Mouse (Mus musculus) heart, embryonic 11.5 days (tissue): ENCODE measurements around the gene H1f0. TPM values are rescaled to one million over a fixed set of nuclear protein-coding genes. Genes with fewer than 3 reads are reported as not detected.
A peak's percentile ranks its signal among the peaks of the same experiment; 100 is the strongest.

Experiments
- ATAC-seq: fragments of 200-750 bp; cut with Nextera tagmentation; replicated peaks from 2 replicates; pipeline ENCODE4 v1.8.0; 2017; ENCODE audit warnings: moderate library complexity; ENCODE audit not compliant: insufficient number of reproducible peaks, low FRiP score, low TSS enrichment
- H3K27ac ChIP-seq: fragments of 300-500 bp; sonication (generic); 2 replicates; pipeline ENCODE4 v1.5.1; 2014; ENCODE audit warnings: mild to moderate bottlenecking, low read depth, low read length
- H3K27me3 ChIP-seq: fragments of 300-500 bp; sonication (generic); 2 replicates; pipeline ENCODE4 v1.6.1; 2014; ENCODE audit warnings: mild to moderate bottlenecking, low read length, mixed read lengths; ENCODE audit not compliant: control insufficient read depth, insufficient read depth
- H3K36me3 ChIP-seq: fragments of 300-500 bp; sonication (generic); 2 replicates; pipeline ENCODE4 v1.6.1; 2014; ENCODE audit warnings: mild to moderate bottlenecking, low read length, moderate library complexity, mixed read lengths; ENCODE audit not compliant: control insufficient read depth, insufficient read depth
- H3K4me1 ChIP-seq: fragments of 300-500 bp; sonication (generic); 2 replicates; pipeline ENCODE4 v1.6.1; 2014; ENCODE audit warnings: low read length; ENCODE audit not compliant: control insufficient read depth, insufficient read depth
- H3K4me2 ChIP-seq: fragments of 300-500 bp; sonication (generic); 2 replicates; pipeline ENCODE4 v1.6.1; 2014; ENCODE audit warnings: mild to moderate bottlenecking, moderate library complexity
- H3K4me3 ChIP-seq: fragments of 300-500 bp; sonication (generic); 2 replicates; pipeline ENCODE4 v1.5.1; 2014; ENCODE audit warnings: low read depth, low read length
- H3K9ac ChIP-seq: fragments of 300-500 bp; sonication (generic); 2 replicates; pipeline ENCODE4 v1.6.1; 2014; ENCODE audit warnings: mild to moderate bottlenecking, low read depth, low read length, moderate library complexity
- H3K9me3 ChIP-seq: fragments of 300-500 bp; sonication (generic); replicated peaks from 2 replicates; pipeline ENCODE4 v1.6.1; 2016; ENCODE audit warnings: low read length; ENCODE audit not compliant: control insufficient read depth
- WGBS: fragments of 180-500 bp; shearing (Covaris S2); extraction: QIAGEN DNeasy Blood & Tissue Kit; methylation state at CpG from one replicate; pipeline ENCODE4 v1.1.7; 2014; ENCODE audit not compliant: insufficient replicate concordance; 5-methylcytosine and 5-hydroxymethylcytosine counted together
- polyA plus RNA-seq: library from polyadenylated mRNA; unstranded; fragments of >200 nt; fragmentation: Nextera tagmentation; extraction: Ambion mirVana; gene quantifications from 2 replicates; pipeline ENCODE4 v1.2.1, GENCODE M21; 2014

H1f0 gene
- polyA plus RNA-seq, 1 experiment from 2014 or later: 74.6 TPM

DNA sequence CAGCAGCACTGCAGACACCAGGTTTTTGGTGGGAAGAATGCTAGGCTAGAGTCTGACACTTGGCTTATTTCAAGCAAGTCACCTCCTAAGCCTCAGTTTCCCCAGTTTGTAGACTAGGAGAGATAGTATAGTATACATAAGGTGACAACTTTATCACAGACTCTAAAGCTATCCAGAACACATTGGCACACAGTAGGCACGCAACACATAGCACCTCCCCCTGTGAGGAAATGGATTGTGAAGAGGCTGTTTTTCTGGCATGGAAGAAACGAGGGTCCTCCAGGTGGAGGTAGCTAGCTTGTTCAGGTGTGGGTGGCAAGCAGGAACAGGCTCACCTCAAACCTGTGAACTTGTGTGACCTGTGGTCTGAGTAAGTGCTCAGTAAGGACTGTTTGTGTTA is 22.7 kb downstream of the H1f0 start:
- Histone ChIP-seq H3K27ac (no peak overlapping the region), H3K4me2 (no peak overlapping the region), H3K36me3 (peaks cover 22% of the 10 kb centered on the region), H3K9ac (no peak overlapping the region), H3K4me3 (no peak overlapping the region), H3K27me3 (no peaks in the 10 kb centered on the region), H3K4me1 (no peaks in the 10 kb centered on the region), H3K9me3 (no peaks in the 10 kb centered on the region)
- ATAC-seq: no peak
- WGBS: 76% methylated on average over 2 of the region's 2 CpGs

DNA sequence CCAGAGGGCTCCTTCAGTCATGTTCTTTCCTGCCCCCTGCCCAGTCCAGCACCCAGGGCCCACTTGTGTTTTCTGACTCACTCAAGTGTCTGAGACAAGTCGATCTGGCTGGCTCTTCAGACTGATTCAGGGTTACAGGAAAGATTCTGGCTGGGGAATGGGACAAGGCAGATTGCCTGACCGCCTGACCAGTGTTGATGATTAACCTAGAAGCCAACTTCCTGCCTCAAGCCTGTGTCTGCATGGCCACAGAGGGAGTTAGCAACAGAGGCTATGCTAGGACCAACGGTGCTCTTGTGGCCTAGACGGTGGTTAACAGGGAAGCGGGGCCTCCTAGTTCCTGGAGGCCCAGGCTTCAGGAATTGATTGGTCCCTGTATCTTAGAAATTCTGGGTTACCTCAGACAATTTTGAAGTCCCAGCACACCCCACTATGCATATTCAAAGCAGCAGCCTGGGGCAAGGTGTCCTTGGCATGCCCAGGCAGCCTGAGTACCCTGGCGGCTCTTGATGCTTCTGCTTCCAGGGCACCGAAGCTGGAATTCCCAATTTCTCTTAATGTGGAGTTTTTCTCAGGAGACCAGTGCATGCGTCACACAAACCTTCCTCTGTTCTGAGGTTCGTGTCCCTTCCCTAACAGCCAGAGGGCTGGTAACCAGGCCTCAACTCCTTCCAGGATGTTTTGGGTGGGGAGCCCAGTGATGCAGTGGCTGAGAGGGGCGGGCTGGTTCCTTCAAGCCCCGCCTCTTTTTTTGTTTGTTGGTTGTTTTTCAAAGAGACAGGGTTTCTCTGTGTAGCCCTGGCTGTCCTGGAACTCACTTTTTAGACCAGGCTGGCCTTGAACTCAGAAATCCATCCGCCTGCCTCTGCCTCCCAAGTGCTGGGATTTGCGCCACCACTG is 23.5 kb downstream of the H1f0 start:
- Histone ChIP-seq H3K27ac (no peak overlapping the region), H3K36me3 (peaks cover 29% of the 10 kb centered on the region), H3K9ac (no peak overlapping the region)

DNA sequence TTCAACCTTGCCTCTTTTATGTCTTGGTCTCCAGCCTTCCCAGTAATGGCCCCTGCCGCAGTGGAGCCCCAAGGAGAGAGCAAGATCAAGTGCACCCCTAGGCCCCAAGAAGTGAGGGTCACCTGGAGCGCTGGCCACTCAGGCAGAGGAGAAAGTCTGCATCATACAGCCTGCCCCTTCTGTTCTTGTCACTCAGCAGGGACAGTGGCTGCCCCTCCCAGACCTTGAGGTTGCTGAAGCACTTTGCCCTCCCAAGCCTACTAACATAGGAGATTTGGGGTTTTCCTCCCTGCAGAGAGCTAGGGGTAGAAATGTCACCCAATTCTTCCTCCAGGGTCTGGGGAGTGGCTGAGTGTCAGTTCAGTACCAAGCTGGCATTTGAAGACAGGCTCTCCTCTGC is 24.1 kb downstream of the H1f0 start:
- Histone ChIP-seq H3K4me1 (no peaks in the 10 kb centered on the region), H3K4me2 (no peak overlapping the region), H3K36me3 (peaks cover 32% of the 10 kb centered on the region), H3K9me3 (no peaks in the 10 kb centered on the region), H3K27me3 (no peaks in the 10 kb centered on the region), H3K27ac (no peak overlapping the region), H3K4me3 (no peak overlapping the region), H3K9ac (no peak overlapping the region)
- ATAC-seq: no peak
- WGBS: 79% methylated on average over 2 of the region's 2 CpGs

More for the DNA sequence above, 23.5 kb downstream of the H1f0 start:
- Histone ChIP-seq H3K9me3 (no peaks in the 10 kb centered on the region), H3K4me1 (no peaks in the 10 kb centered on the region), H3K4me3 (no peak overlapping the region), H3K27me3 (no peaks in the 10 kb centered on the region), H3K4me2 (no peak overlapping the region)
- no peak for ATAC-seq
- WGBS: 65% methylated on average over 13 of the region's 13 CpGs

DNA sequence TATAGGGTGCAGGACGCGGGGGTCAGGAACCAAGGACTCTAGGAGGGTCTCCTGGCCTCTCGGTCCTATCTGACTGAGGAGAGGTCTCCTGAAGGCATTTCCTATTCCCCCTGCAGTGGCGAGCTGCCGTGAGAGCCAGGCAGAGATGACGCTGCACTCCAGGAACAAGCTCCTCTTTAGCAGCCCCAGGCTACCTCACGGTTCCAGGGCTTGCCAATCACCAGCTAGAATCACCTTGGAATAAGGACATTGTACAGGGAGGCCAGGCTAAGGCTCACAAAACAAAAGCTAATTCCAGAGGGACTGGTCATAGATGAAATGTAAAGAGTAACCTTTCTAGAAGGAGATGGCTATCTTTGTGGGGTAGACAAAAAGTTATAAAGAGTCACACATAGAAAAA is 28.4 kb downstream of the H1f0 start:
- H3K4me2 ChIP-seq: no peak overlapping the region
- WGBS: 86% methylated on average over 7 of the region's 7 CpGs
- peaks cover 49% of the 10 kb centered on the region for H3K36me3 ChIP-seq
- no peaks in the 10 kb centered on the region for H3K27me3 ChIP-seq
- no peak overlapping the region for H3K9ac ChIP-seq
- no peak for ATAC-seq
- no peak overlapping the region for H3K27ac ChIP-seq
- H3K4me1 ChIP-seq: peaks cover 2% of the 10 kb centered on the region; the same call in 1 of the 2 replicates
- H3K9me3 ChIP-seq: no peaks in the 10 kb centered on the region
- H3K4me3 ChIP-seq: no peak overlapping the region

DNA sequence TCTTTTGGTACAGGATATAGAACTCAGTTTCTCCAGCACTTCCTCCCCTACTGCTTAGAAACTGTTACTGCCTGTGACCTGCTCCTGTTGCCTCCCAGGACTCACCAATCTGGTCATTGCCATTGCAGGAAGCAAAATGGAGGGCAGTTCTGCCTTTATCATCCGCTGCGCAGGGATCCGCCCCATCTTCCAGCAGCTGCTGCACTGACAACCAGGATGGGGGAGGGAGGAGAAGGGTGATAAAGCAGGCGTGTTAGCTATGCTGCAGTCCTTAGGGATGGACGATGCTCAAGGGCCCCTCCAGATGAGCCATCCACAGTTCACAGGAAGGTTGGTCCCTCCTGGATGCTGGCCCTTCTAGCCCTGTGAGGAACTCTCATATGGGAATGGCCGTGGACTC is 29.6 kb downstream of the H1f0 start:
- H3K36me3 ChIP-seq: peaks cover 49% of the 10 kb centered on the region
- H3K27ac ChIP-seq: no peak overlapping the region
- ATAC-seq: no peak

DNA sequence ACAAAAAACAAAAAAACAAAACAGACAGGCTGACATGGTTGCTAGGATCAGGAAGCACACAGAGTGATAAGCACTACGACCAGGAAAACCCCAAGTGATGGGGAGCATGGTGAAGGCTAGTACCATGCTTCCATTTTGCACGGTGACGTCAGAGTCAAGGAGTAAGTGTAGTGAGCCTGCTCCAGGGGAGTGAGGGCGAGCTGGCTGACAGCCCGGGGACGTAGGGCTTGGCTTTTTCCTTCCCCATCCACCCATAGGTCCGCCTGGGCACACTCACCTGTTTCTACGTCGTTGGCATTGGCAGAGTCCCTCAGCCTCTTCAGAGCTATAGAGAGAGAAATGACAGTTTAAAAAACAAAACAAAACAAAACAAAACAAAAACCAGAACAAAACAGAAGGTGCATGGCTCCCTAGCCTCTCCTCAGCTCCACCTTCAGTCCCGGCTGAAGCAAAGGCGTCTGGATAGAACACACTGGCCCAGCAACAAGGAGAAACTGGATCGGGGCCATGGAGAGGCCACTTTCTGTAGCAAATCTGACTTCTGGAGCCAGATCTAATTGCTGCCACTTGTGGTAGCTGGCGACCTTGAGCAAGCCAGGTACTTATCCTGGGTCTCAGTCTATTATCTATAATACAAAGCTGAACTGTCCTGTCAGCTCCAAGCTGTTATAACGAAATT is 32.8 kb downstream of the H1f0 start:
- peaks cover 9% of the 10 kb centered on the region; the same call in 1 of the 2 replicates for H3K4me1 ChIP-seq
- no peak for ATAC-seq
- H3K4me3 ChIP-seq: peak overlapping the region; percentile 81; the same call in 1 of the 2 replicates
- 73% methylated on average over 14 of the region's 14 CpGs for WGBS
- H3K4me2 ChIP-seq: peak overlapping the region; percentile 84; the same call in 1 of the 2 replicates
- H3K27me3 ChIP-seq: no peaks in the 10 kb centered on the region
- H3K9me3 ChIP-seq: no peaks in the 10 kb centered on the region
- H3K27ac ChIP-seq: no peak overlapping the region
- H3K36me3 ChIP-seq: peaks cover 26% of the 10 kb centered on the region
- 0 out of 2 replicates have a peak overlapping the region, but pooled peaks have one; percentile 3 for H3K9ac ChIP-seq

More for the DNA sequence above, 29.6 kb downstream of the H1f0 start:
- WGBS: 68% methylated on average over 6 of the region's 6 CpGs
- Histone ChIP-seq H3K9me3 (no peaks in the 10 kb centered on the region), H3K4me3 (no peak overlapping the region), H3K9ac (no peak overlapping the region), H3K4me1 (peaks cover 7% of the 10 kb centered on the region; the same call in 1 of the 2 replicates), H3K4me2 (no peak overlapping the region), H3K27me3 (no peaks in the 10 kb centered on the region)

DNA sequence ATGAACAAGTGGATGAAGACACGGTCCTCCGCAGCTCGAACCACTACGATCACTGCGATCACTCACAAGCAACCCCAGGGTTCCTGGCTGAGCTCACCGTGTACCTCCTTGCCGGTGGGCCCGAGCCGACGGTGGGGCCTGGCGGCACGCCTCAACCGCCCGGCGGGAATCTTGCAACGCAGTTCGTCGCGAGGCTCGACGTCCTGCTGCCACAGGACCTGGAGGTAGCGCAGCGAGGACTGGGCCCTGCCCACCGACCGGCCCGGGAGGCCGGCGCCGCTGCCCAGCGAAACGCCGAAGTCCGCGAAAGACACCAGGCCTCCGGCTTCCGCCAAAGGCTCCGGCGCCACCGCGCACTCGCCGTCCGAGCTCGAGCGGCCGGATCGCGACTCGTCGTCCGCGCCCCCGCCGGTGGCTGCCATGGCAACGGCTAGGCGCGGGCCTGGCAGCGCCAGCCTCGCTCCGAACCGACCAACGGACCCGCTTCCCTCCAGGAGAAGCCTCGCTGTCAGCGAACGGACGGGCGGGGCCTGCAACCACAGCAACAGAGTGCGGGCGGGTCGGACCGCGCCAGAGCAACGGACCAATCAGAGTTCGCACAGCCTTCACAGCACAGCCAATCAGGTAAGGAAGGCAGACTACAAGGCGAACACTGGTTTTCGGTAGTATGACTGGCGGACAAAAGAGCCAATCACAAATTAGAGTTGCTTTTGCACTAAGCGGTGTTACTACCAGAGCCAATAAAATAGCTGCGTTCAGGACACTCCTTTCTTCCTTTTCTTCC is 34.3 kb downstream of the H1f0 start, which contains the start of gene Ankrd54:
Ankrd54 (minus strand) TSS at position 518 of the 784 bp plus-strand sequence.
- H3K9me3 ChIP-seq: no peaks in the 10 kb centered on the region
- peak within 1 kb of the TSS; percentile 84 for H3K4me2 ChIP-seq
- H3K4me3 ChIP-seq: peak within 1 kb of the TSS; percentile 81
- peak within 1 kb of the TSS; percentile 69 for H3K27ac ChIP-seq
- H3K36me3 ChIP-seq: peaks cover 15% of the 10 kb centered on the region
- H3K27me3 ChIP-seq: no peaks in the 10 kb centered on the region
- H3K4me1 ChIP-seq: peaks cover 9% of the 10 kb centered on the region; the same call in 1 of the 2 replicates
- ATAC-seq: peak; percentile 99
- WGBS: under 1% methylated on average over 80 of the region's 80 CpGs
- H3K9ac ChIP-seq: peak within 1 kb of the TSS; percentile 82

DNA sequence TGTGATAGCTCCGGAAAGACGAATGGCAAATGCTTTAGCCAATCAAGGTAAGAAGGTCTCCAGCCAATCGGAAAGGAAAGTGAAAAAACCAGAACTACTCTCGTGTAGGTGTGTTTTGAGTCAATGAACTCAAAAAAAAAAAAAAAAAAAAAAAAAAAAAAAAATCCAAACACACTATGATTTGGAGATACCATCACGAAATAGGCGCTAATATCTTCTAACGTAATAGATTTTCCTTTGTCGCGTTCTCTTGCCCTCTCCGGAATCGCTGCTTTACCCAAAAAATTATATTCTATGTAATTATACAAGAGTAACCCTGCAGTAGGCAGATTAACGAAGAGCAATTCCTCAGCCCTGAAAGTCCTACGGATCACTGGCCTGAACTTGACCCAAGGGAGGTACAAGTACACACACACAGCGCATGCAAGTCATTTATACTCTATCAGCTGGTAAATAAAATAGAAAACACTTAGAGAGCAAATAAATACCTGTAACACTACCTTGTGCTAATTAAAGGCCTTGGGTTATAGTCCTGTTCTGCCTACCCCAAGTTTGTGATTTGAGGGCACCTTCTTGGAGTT is 35.0 kb downstream of the H1f0 start:
- Histone ChIP-seq H3K27ac (no peak overlapping the region), H3K9me3 (no peaks in the 10 kb centered on the region), H3K4me1 (peaks cover 9% of the 10 kb centered on the region; the same call in 1 of the 2 replicates), H3K9ac (peak overlapping the region; percentile 64), H3K36me3 (peaks cover 10% of the 10 kb centered on the region), H3K4me2 (peak overlapping the region; percentile 64), H3K27me3 (no peaks in the 10 kb centered on the region), H3K4me3 (peak overlapping the region; percentile 29)
- no peak for ATAC-seq
- WGBS: 11% methylated on average over 14 of the region's 14 CpGs
